Mouse (Mus musculus): Measurements from ENCODE around the gene Btn1a1. TPM values are rescaled to one million over a fixed set of nuclear protein-coding genes. Genes with fewer than 3 reads are reported as not detected.
A peak's percentile ranks its signal among the peaks of the same experiment; 100 is the strongest.

Gene Btn1a1
- 2.4 and 4.2 TPM in 2 replicates for polyA plus RNA-seq (2012)

DNA sequence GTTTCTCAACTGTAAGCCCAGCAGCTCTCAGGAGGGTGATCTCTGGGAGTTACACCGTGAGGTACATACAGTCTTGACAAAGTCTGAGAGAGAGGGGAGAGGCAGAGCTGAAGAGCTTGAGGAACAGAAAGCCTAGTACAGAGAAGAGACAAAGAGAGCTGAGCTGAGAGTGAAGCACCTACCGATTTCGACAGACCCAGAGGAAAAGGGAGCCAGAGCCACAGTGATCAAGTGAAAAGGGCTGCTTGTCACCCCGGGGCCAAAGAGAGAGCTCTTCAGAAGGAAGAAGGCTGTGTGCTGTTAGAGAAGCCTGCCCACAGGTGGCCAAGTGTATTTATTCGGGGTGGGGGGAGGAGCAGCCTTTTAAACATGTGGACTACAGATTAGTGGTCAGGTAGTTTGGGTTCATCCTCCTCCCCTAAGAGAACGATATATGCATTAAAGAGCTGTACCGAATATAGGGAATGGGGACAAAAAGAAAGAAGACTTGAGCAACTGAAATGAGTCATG is at the start of gene Btn1a1:
Gene Btn1a1 (minus strand): TSS at position 302 of the 510 bp plus-strand sequence.
- no peak for TF ChIP-seq GATA1 (IDR thresholded peaks at IDR 0.05; ENCODE audit: low read length)

GRCm38 (mm10) chr13:23515281-23515680 is 49.6 kb upstream of the Btn1a1 start:
- no peak for TF ChIP-seq GATA1 (IDR thresholded peaks at IDR 0.05; ENCODE audit: low read length)

DNA sequence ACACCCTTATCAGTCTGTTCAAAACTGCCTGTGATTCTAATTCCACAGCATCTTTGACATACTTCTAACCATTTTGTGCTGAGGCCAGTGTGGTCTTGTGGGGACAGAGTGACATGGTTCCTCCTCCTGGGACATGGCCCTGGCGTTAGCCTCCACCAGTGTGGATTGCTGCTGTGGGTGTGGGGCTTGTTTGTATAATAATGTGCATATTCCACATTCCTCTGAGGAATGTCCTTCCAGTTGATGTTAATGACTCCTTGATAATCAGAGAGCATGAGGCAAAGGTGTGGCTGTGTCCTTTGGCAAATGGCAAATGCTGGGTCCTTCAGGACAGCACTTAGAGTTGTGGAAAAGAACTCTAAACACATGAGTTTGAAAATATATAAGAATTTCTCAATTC is 47.8 kb upstream of the Btn1a1 start:
- TF ChIP-seq GATA1 (IDR thresholded peaks at IDR 0.05; ENCODE audit: low read length): no peak

DNA sequence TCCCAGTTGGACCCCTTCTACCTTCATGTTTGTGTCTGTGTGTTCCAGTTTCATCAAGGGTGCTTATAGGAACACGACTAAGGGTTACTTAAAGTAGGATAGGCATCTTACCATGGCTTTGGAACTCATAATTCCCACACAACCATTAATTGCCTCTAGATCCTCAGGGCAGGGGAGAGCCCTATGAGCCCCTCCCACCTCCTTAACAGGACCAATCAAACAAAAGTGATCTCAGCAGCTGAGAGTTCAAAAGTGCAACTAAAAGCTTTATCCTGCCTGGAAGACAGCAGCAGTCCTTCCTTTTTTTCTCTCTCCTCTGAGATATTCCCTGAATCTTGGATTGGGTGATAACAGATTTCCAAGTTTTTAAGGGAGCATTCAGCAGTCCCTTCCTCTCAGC is 44.4 kb upstream of the Btn1a1 start:
- TF ChIP-seq GATA1 (IDR thresholded peaks at IDR 0.05; ENCODE audit: low read length): no peak

DNA sequence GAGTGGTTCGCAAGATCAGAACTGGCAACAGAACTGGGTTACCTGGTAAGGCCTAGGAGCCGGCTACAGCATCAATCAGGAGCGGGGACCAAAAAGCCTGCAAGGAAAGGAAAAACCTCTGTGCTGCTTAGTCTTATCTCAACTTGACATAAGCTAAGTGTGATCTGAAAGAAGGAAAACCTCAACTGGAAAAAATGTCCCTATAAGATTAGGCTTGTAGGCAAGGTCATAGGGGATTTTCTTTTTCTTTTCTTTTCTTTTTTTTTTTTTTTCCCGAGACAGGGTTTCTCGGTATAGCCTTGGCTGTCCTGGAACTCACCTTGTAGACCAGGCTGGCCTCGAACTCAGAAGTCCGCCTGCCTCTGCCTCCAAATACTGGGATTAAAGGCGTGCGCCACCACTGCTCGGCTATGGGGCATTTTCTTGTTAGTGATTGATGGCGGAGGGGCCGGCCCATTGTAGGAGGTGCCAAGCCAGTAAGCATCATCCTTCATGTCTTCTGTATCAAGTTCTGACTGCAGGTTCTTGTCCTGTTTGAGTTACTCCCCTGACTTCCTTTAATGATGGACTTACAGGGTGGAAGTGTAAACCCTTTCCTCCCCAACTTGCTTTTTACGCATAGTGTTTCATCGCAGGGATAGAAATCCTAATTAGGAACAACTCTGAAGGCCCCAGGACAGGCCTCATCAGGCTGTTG is 41.3 kb upstream of the Btn1a1 start:
- TF ChIP-seq GATA1 (IDR thresholded peaks at IDR 0.05; ENCODE audit: low read length): no peak

DNA sequence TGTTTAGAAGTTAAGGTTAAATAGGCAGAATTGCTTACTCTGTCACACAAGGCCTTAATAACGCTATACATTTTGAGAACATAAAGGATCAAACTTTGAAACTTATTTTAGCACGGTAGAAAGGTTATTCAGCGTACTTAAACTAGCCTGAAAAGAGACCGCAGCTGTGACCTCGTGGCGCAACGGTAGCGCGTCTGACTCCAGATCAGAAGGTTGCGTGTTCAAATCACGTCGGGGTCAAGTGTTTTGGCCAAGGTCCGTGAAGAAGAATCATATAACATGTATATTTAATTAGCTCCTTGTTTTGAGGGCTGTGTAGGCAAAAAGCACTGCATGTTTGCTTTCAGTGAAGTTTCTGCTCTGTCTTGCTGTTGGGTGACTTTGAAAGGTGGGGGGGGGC is 40.6 kb upstream of the Btn1a1 start:
- TF ChIP-seq GATA1 (IDR thresholded peaks at IDR 0.05; ENCODE audit: low read length): no peak

GRCm38 (mm10) chr13:23505662-23506345 is 40.1 kb upstream of the Btn1a1 start:
- TF ChIP-seq GATA1 (IDR thresholded peaks at IDR 0.05; ENCODE audit: low read length): no peak

DNA sequence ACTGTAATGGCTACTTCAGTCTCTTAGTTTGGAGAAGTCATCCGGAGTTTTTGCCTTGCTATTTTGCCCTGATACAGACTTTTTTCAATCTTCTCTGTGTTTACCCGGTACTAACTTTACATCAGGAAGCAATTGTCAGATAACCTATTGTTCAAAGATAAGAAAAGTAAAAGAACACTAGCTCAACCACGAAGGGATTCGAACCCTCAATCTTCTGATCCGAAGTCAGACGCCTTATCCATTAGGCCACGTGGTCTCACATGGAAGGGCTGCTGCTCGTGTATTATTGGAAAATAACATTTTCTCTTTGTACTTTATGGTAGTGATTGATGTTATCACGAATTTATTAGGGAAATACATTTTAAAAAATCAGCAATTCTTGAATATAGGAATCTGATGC is 38.1 kb upstream of the Btn1a1 start:
- TF ChIP-seq GATA1 (IDR thresholded peaks at IDR 0.05; ENCODE audit: low read length): peak; percentile 57

DNA sequence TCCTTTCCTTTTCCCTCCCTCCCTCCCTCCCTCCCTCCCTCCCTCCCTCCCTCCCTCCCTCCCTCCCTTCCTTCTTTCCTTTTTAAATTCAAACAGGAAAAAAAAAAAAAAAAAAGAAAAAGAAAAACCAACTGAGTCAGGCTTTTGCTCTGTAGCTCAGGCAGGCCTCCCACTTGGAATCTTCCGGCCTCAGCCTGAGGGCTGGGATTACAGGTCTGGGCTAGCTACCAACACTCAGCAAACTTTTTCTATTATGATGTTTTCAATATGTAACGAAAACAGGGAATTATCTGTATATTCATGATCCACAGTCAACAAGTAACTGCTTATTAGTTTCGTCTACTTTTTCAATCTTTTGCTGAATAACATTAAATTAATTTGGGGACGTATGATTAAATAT is 37.2 kb upstream of the Btn1a1 start:
- TF ChIP-seq GATA1 (IDR thresholded peaks at IDR 0.05; ENCODE audit: low read length): no peak

DNA sequence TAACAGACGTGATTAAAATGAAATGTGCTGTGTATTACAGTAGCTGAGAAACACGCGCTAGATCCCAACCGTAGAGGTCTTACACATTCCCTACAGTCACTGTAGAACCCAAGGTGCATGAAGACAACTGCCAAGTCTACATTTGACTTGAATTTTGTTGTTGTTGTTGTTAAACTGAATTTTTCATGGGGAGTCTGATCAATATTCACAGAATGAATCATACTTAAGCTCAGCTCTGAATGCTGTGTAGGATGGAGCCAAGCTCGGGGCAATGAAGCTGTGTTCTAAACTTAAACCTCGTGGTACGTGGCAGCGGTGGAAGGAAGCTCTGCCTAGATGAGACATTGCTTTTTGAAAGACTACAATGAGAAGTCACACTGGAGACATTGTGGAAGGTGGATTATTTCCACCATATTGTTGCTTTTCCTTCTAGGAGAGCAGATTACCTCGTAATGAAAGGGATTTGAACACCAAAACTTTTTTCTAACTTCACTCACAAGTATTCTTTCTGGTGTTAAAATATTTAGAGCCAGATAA is 36.4 kb upstream of the Btn1a1 start:
- no peak for TF ChIP-seq GATA1 (IDR thresholded peaks at IDR 0.05; ENCODE audit: low read length)

- no peak for TF ChIP-seq GATA1 (IDR thresholded peaks at IDR 0.05; ENCODE audit: low read length)
Observed at GRCm38 (mm10) chr13:23501511-23501910, 35.8 kb upstream of the Btn1a1 start.

- TF ChIP-seq GATA1 (IDR thresholded peaks at IDR 0.05; ENCODE audit: low read length): no peak
Observed at GRCm38 (mm10) chr13:23500424-23501200, 34.9 kb upstream of the Btn1a1 start.

- TF ChIP-seq GATA1 (IDR thresholded peaks at IDR 0.05; ENCODE audit: low read length): no peak
Observed at GRCm38 (mm10) chr13:23499943-23500342, 34.2 kb upstream of the Btn1a1 start.

GRCm38 (mm10) chr13:23498653-23499052 is 33.0 kb upstream of the Btn1a1 start:
- no peak for TF ChIP-seq GATA1 (IDR thresholded peaks at IDR 0.05; ENCODE audit: low read length)

DNA sequence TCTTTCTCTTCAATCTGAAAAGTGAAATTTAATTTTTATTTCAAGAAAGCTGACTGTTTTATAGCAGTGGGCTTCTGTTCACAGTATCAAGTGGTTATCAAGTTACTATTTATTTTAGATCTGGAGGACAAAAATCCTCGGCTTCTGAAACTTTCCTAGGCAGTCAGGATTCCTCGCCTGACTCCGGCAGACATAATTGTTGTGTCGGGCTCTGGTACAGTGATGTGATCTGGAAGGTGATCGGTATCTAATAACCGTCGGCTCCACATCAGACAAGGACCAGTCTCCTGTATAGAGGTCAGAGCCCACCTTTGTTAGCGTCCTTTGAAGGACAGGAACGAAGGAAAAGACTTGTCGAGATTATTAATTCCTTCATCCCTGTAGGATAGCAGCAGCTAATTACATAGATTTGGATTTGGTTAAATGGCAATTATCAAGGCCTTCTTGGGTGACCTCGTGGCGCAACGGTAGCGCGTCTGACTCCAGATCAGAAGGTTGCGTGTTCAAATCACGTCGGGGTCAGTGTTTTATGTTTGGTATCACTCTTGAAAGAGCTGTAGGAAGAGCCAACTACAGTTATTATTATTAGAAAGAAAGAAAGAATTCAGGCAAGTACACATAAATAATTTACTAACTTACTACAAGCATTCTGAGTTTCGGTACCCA is 32.1 kb upstream of the Btn1a1 start:
- no peak for TF ChIP-seq GATA1 (IDR thresholded peaks at IDR 0.05; ENCODE audit: low read length)

All from G1E-ER4 (cell line).